Comparison of ENCODE assay signal across 10 mouse cellular contexts in the genomic region with DNA sequence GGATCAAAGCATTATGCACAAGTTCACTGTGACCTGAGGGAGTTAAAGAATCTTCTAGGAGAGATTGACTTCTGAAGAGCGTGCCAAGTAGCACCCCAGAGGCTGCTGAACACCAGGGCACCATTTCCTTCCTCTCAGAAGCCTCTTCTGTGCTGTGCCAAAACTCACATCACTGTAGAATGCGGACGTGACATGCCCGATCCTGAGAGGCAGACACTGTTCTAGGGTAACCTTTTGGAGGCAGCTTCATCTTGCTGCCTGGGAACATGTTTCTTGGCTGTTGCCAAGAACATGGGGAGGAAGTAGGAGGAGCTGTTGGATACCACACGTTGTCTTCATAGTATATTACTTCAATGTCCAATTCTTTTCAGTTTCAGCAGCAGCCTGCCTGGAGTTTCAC.
DNase-seq lines count a peak whose midpoint lies in the region; ATAC-seq and TF ChIP-seq lines count a peak whose summit lies in the region.
"Had no signal": no experiment of that assay in that cellular context is flagged by ENCODE, and none has a peak within 500 bp of the region (broad histone marks: within the 10 kb centered on the region; RNA-seq: fewer than 3 reads in every experiment).

No protein-coding gene starts in this region.

- H3K27me3 ChIP-seq in heart, adult 2 months (ENCODE audit: control insufficient read depth, insufficient read depth, low read length): no peaks in the 10 kb centered on the region
- H3K27me3 ChIP-seq in heart, embryonic 12.5 days (replicated peaks): no peaks in the 10 kb centered on the region

- no peak overlapping the region for H3K9ac ChIP-seq in heart, adult 2 months (ENCODE audit: low read depth, low read length)
- no peak overlapping the region for H3K9ac ChIP-seq in heart, embryonic 12.5 days

- no peak overlapping the region; the same call in 1 of the 2 replicates for H3K27ac ChIP-seq in heart, adult 2 months
- no peak overlapping the region for H3K27ac ChIP-seq in heart, embryonic 12.5 days (ENCODE audit: poor library complexity, severe bottlenecking)
- H3K27ac ChIP-seq: limb, embryonic 10.5 days; macrophage had no signal

- 21% methylated on average over 5 of the region's 5 CpGs for WGBS in heart, adult 2 months
- 62% methylated on average over 5 of the region's 5 CpGs for WGBS in heart, embryonic 12.5 days

- 0 out of 2 replicates have a peak, but pooled peaks cover 6% of the 10 kb centered on the region for H3K9me3 ChIP-seq in heart, embryonic 12.5 days (replicated peaks)
- H3K9me3 ChIP-seq: limb, embryonic 10.5 days had no signal

- H3K4me3 ChIP-seq in heart, adult 2 months: no peak overlapping the region
- no peak overlapping the region for H3K4me3 ChIP-seq in heart, embryonic 12.5 days
- H3K4me3 ChIP-seq: limb, embryonic 10.5 days had no signal

- intact Hi-C loops in heart, adult 2 months (cut with DNase I): no loop called here

- TF ChIP-seq POLR2A in heart, adult 2 months (IDR thresholded peaks at IDR 0.05; ENCODE audit: insufficient read depth, low read depth, low read length): no peak

- peak; percentile 45; the same call in 1 of the 2 replicates for TF ChIP-seq EP300 in heart, adult 2 months (IDR thresholded peaks at IDR 0.05; ENCODE audit: insufficient read depth, low read depth, low read length)

- DNase-seq in heart, adult 2 months: peak in 1 of 2 experiments; percentile 47
- peak; percentile 5 for DNase-seq in thymus, postnatal 25 days
- no peak for DNase-seq in thymus, adult 18-20 months
- DNase-seq in telencephalon, adult 2 months (ENCODE audit: low read depth, low spot score): peak; percentile 47
- no peak for DNase-seq in urinary bladder, postnatal 4 days (ENCODE audit: low spot score in 2 of 2)

- H3K4me1 ChIP-seq in heart, adult 2 months (ENCODE audit: control insufficient read depth, insufficient read depth, low read length): peaks cover 2% of the 10 kb centered on the region; the same call in 1 of the 2 replicates
- peaks cover 4% of the 10 kb centered on the region; the same call in 1 of the 2 replicates for H3K4me1 ChIP-seq in heart, embryonic 12.5 days (replicated peaks)
- H3K4me1 ChIP-seq: limb, embryonic 10.5 days had no signal

- no peak for TF ChIP-seq CTCF in heart, adult 2 months (IDR thresholded peaks at IDR 0.05)

- H3K36me3 ChIP-seq in heart, adult 2 months (ENCODE audit: control insufficient read depth, insufficient read depth, low read length): no peaks in the 10 kb centered on the region
- no peaks in the 10 kb centered on the region for H3K36me3 ChIP-seq in heart, embryonic 12.5 days
- H3K36me3 ChIP-seq: limb, embryonic 10.5 days had no signal

- H3K79me2 ChIP-seq in heart, adult 2 months (replicated peaks; ENCODE audit: control insufficient read depth, insufficient read depth, low read length): no peaks in the 10 kb centered on the region

- no peak for ATAC-seq in heart, embryonic 12.5 days (ENCODE audit: insufficient number of reproducible peaks, low FRiP score)
- peak; percentile 94 to 98 for ATAC-seq in hematopoietic stem cell, adult 5-6 weeks (replicated peaks in 1 of 2; ENCODE audit: insufficient read depth in 1 of 2, low FRiP score in 2 of 2, low TSS enrichment in 1 of 2, low read depth in 1 of 2, poor library complexity in 2 of 2, severe bottlenecking in 2 of 2)
- ATAC-seq: intestine, embryonic 16.5 days had no signal

- no peak overlapping the region for H3K4me2 ChIP-seq in heart, embryonic 12.5 days

Comparison
In these comparisons a context has a peak if more than half of its experiments do, and no peak if none do; other contexts are left out.
1. DNase-seq: peak in thymus, postnatal 25 days (single experiment) and telencephalon, adult 2 months (single experiment); none in thymus, adult 18-20 months (0 of 2) and urinary bladder, postnatal 4 days (0 of 2).